ENCODE assay signal across 8 mouse cellular contexts in genomic region chr2:155357686-155358399, GRCm38 (mm10). TPM values are rescaled to one million over a fixed set of nuclear protein-coding genes. Genes with fewer than 3 reads are reported as not detected.
DNase-seq lines count a peak whose midpoint lies in the region; ATAC-seq and TF ChIP-seq lines count a peak whose summit lies in the region.

No protein-coding gene starts in this region.

- no peak for TF ChIP-seq CTCF in left cerebral cortex, adult 2 months (IDR thresholded peaks at IDR 0.05)
- no peak for TF ChIP-seq CTCF in brain, embryonic 14.5 days (IDR thresholded peaks at IDR 0.05; ENCODE audit: borderline replicate concordance, extremely low read depth, insufficient read depth, insufficient read length)
- no peak for TF ChIP-seq CTCF in forebrain, postnatal 0 days (IDR thresholded peaks at IDR 0.05; ENCODE audit: low read depth)

- no peaks in the 10 kb centered on the region; the same call in 1 of the 2 replicates for H3K4me1 ChIP-seq in forebrain, postnatal 0 days (ENCODE audit: insufficient read depth)
- peaks cover 17% of the 10 kb centered on the region for H3K4me1 ChIP-seq in midbrain, embryonic 15.5 days

- intact Hi-C loops in left cerebral cortex, adult 2 months (cut with DNase I): loop anchor here (1.0 to 10.0 kb wide), 2 partner anchors 23 to 463 kb away; partner anchors contain the start of genes Eif2s2 and Trp53inp2
- intact Hi-C loops in left cerebral cortex, postnatal 4 days (cut with DNase I): no loop called here

- no peak for TF ChIP-seq POLR2A in brain, embryonic 14.5 days (IDR thresholded peaks at IDR 0.05; ENCODE audit: borderline replicate concordance, extremely low read depth, insufficient read depth, insufficient read length, poor library complexity, severe bottlenecking)

- H3K4me3 ChIP-seq in left cerebral cortex, adult 2 months: peak overlapping the region; percentile 76
- peak overlapping the region; percentile 60 for H3K4me3 ChIP-seq in forebrain, postnatal 0 days (ENCODE audit: low read depth, low read length)
- peak overlapping the region; percentile 60 for H3K4me3 ChIP-seq in midbrain, embryonic 15.5 days

- peak overlapping the region; percentile 68; the same call in 1 of the 2 replicates for H3K9ac ChIP-seq in forebrain, postnatal 0 days
- peak overlapping the region; percentile 50 for H3K9ac ChIP-seq in midbrain, embryonic 15.5 days

- WGBS in forebrain, postnatal 0 days: 33% methylated on average over 14 of the region's 14 CpGs
- WGBS in midbrain, embryonic 15.5 days: 35% methylated on average over 14 of the region's 14 CpGs

- no peaks in the 10 kb centered on the region for H3K27me3 ChIP-seq in forebrain, postnatal 0 days (ENCODE audit: insufficient read depth, low read length)
- no peaks in the 10 kb centered on the region for H3K27me3 ChIP-seq in midbrain, embryonic 15.5 days (replicated peaks)

- peak; percentile 30 for ATAC-seq in forebrain, postnatal 0 days
- ATAC-seq in midbrain, embryonic 15.5 days (replicated peaks): peak; percentile 72

- peak overlapping the region; percentile 84 for H3K4me2 ChIP-seq in forebrain, postnatal 0 days (ENCODE audit: low read depth)
- H3K4me2 ChIP-seq in midbrain, embryonic 15.5 days: peak overlapping the region; percentile 69

- no peaks in the 10 kb centered on the region for H3K36me3 ChIP-seq in forebrain, postnatal 0 days (ENCODE audit: insufficient read depth)
- no peaks in the 10 kb centered on the region for H3K36me3 ChIP-seq in midbrain, embryonic 15.5 days (replicated peaks)

- peak overlapping the region; percentile 69 for H3K27ac ChIP-seq in left cerebral cortex, adult 2 months
- no peak overlapping the region for H3K27ac ChIP-seq in forebrain, postnatal 0 days (ENCODE audit: low read depth, low read length)
- H3K27ac ChIP-seq in midbrain, embryonic 15.5 days: peak overlapping the region; percentile 83

- no peaks in the 10 kb centered on the region for H3K9me3 ChIP-seq in forebrain, postnatal 0 days (ENCODE audit: low read length)
- no peaks in the 10 kb centered on the region for H3K9me3 ChIP-seq in midbrain, embryonic 15.5 days

- DNase-seq in left cerebral cortex, adult 2 months (ENCODE audit: extremely low spot score in 1 of 2, low spot score in 2 of 2): peak in 1 of 2 experiments; percentile 19
- no peak for DNase-seq in left cerebral cortex, postnatal 4 days
- DNase-seq in brain, embryonic 14.5 days (ENCODE audit: low read depth): peak; percentile 61
- DNase-seq in forebrain, postnatal 0 days: no peak
- peak; percentile 49 to 64 for DNase-seq in kidney, postnatal 25 days
- no peak for DNase-seq in adrenal gland, adult 2 months
- no peak for DNase-seq in layer of hippocampus, postnatal 14 days (ENCODE audit: low spot score in 2 of 2)

RNA-seq across cellular contexts. Expression of gene Pigu, which starts 0.6 kb away (rescaled TPM):
- total RNA-seq in left cerebral cortex, adult 2 months (2021): 10 to 100 TPM; 27.2 to 28.4 TPM
- 10 to 100 TPM; 34.6 to 38.6 TPM for total RNA-seq in left cerebral cortex, postnatal 4 days (2021)
- 62.0 and 71.9 TPM in 2 replicates for polyA plus RNA-seq in brain, embryonic 14.5 days (2012; rRNA removed)
- total RNA-seq in forebrain, postnatal 0 days (2014; rRNA removed): 26.5 and 31.2 TPM in 2 replicates
- polyA plus RNA-seq in forebrain, postnatal 0 days (2015; fragmentation: Nextera tagmentation; extraction: Ambion mirVana): 50.2 and 50.7 TPM in 2 replicates
- 62.0 and 63.8 TPM in 2 replicates for polyA plus RNA-seq in midbrain, embryonic 15.5 days (2015; fragmentation: Nextera tagmentation; extraction: Ambion mirVana)
- total RNA-seq in adrenal gland, adult 2 months (2021): 10 to 100 TPM; 41.2 to 41.5 TPM
- 19.6 TPM in 2 replicates for polyA plus RNA-seq in adrenal gland, adult 2 months (2012; rRNA removed)
- total RNA-seq in layer of hippocampus, postnatal 14 days (2021): 10 to 100 TPM; 22.5 to 23.5 TPM

RNA-seq across cellular contexts. Expression of gene Trp53inp2, which starts 23.0 kb away (rescaled TPM):
- 100 to 1,000 TPM; 135 to 147 TPM for total RNA-seq in left cerebral cortex, adult 2 months (2021)
- total RNA-seq in left cerebral cortex, postnatal 4 days (2021): 100 to 1,000 TPM; 155 to 158 TPM
- 145 and 159 TPM in 2 replicates for polyA plus RNA-seq in brain, embryonic 14.5 days (2012; rRNA removed)
- total RNA-seq in forebrain, postnatal 0 days (2014; rRNA removed): 76.0 and 100.0 TPM in 2 replicates
- polyA plus RNA-seq in forebrain, postnatal 0 days (2015; fragmentation: Nextera tagmentation; extraction: Ambion mirVana): 58.6 and 60.2 TPM in 2 replicates
- 105 and 114 TPM in 2 replicates for polyA plus RNA-seq in midbrain, embryonic 15.5 days (2015; fragmentation: Nextera tagmentation; extraction: Ambion mirVana)
- total RNA-seq in adrenal gland, adult 2 months (2021): 100 to 1,000 TPM; 221 to 429 TPM
- 714 and 755 TPM in 2 replicates for polyA plus RNA-seq in adrenal gland, adult 2 months (2012; rRNA removed)
- 100 to 1,000 TPM; 235 TPM for total RNA-seq in layer of hippocampus, postnatal 14 days (2021)

Comparison
In these comparisons a context has a peak if more than half of its experiments do, and no peak if none do; other contexts are left out.
1. DNase-seq: peak in brain, embryonic 14.5 days (single experiment) and kidney, postnatal 25 days (2 of 2); none in left cerebral cortex, postnatal 4 days (single experiment), forebrain, postnatal 0 days (single experiment), adrenal gland, adult 2 months (single experiment) and layer of hippocampus, postnatal 14 days (0 of 2).
2. Peak in every context shown above with its lines, with median percentiles within 50 percentile points of each other: H3K4me3 ChIP-seq.